Mouse (Mus musculus) olfactory bulb, adult 2 months (tissue): ENCODE results near the gene Ift43.

Source experiments
- CTCF ChIP-seq: fragments of 200-500 bp; IDR thresholded peaks from 2 replicates; pipeline ENCODE4 v1.5.1; 2012; ENCODE audit warnings: low read depth, mild to moderate bottlenecking, low read length, moderate library complexity; ENCODE audit not compliant: insufficient read depth
- POLR2A ChIP-seq: fragments of 200-500 bp; IDR thresholded peaks from 2 replicates; pipeline ENCODE4 v1.6.1; 2012; ENCODE audit warnings: mild to moderate bottlenecking, low read depth, low read length, moderate library complexity; ENCODE audit not compliant: insufficient read depth

- TF ChIP-seq POLR2A (no peak), CTCF (peak; percentile 92)
These were observed 3.1 kb upstream of the Ift43 start for GRCm38 (mm10) chr12:86079202-86079667.
